Mouse (Mus musculus): Measurements from ENCODE around the gene Cntnap1. TPM values are rescaled to one million over a fixed set of nuclear protein-coding genes. Genes with fewer than 3 reads are reported as not detected.

Gene Cntnap1
- polyA plus RNA-seq, 1 experiment from 2014 or later = 0.24 TPM

DNA sequence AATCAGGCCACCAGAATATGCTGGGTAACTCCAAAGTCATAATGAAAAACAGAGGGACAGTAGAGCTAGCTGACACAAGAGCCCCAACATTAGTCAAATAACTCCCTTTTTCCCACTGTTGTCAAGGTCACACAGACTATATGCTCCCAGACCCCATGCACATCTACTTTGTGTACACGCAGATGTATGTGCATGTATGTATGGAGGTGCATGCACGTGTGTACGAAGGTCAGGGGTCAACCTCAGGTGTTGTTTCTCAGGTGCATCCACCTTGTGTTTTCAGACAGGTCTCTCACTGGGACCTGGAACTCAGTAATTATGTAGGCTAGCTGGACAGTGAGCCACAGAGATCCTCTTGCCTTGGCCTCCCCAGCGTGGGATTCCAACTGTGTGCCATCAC, 15.1 kb downstream of the Cntnap1 start:
- no peak for ATAC-seq
- no peak overlapping the region for H3K9ac ChIP-seq (replicated peaks; ENCODE audit: low read depth)
- DNase-seq (ENCODE audit: low spot score) = no peak
- no peaks in the 10 kb centered on the region; the same call in 1 of the 2 replicates for H3K4me1 ChIP-seq (ENCODE audit: insufficient read depth, low read depth, low read length)
- no peaks in the 10 kb centered on the region for H3K9me3 ChIP-seq (ENCODE audit: low read length)
- H3K27me3 ChIP-seq (replicated peaks; ENCODE audit: insufficient read depth, low read length) = no peaks in the 10 kb centered on the region
- WGBS = 93% methylated on average over 4 of the region's 4 CpGs
- H3K27ac ChIP-seq (ENCODE audit: low read length) = no peak overlapping the region
- H3K4me2 ChIP-seq (replicated peaks; ENCODE audit: low read depth, low read length) = no peak overlapping the region
- no peak for TF ChIP-seq EP300 (IDR thresholded peaks at IDR 0.05)
- TF ChIP-seq CTCF (IDR thresholded peaks at IDR 0.05) = no peak
- no peak overlapping the region for H3K4me3 ChIP-seq (ENCODE audit: low read depth, low read length)
- no peaks in the 10 kb centered on the region for H3K36me3 ChIP-seq (ENCODE audit: insufficient read depth, low read length)

DNA sequence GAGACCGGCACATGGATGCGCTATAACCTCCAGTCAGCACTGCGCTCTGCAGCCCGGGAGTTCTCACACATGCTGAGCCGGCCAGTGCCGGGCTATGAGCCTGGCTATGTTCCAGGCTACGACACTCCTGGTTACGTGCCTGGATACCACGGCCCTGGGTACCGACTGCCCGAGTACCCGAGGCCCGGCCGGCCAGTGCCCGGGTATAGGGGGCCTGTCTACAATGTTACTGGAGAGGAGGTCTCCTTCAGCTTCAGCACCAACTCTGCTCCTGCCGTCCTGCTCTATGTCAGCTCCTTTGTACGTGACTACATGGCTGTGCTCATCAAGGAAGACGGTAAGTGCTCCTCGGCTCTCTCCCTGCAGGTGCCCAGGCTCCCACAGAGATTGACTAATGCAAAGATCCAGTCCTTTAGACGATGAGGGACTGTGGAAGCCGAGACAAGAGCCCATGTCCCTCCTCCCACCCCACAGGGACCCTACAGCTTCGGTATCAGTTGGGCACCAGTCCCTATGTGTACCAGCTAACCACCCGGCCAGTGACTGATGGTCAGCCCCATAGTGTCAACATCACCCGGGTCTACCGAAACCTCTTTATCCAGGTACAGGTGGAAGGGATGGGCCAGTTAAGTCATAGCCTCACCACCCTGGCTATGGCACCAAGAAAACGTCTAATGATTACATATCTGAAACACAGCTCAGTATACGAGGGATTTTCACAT, 16.4 kb downstream of the Cntnap1 start:
- H3K4me1 ChIP-seq (ENCODE audit: insufficient read depth, low read depth, low read length) = no peaks in the 10 kb centered on the region; the same call in 1 of the 2 replicates
- ATAC-seq = no peak
- H3K4me3 ChIP-seq (ENCODE audit: low read depth, low read length) = no peak overlapping the region
- H3K9me3 ChIP-seq (ENCODE audit: low read length) = no peaks in the 10 kb centered on the region
- WGBS = 83% methylated on average over 27 of the region's 27 CpGs
- H3K36me3 ChIP-seq (ENCODE audit: insufficient read depth, low read length) = no peaks in the 10 kb centered on the region
- H3K27ac ChIP-seq (ENCODE audit: low read length) = no peak overlapping the region
- no peak overlapping the region for H3K4me2 ChIP-seq (replicated peaks; ENCODE audit: low read depth, low read length)
- DNase-seq (ENCODE audit: low spot score) = no peak
- H3K27me3 ChIP-seq (replicated peaks; ENCODE audit: insufficient read depth, low read length) = no peaks in the 10 kb centered on the region
- TF ChIP-seq EP300 (IDR thresholded peaks at IDR 0.05) (no peak), CTCF (IDR thresholded peaks at IDR 0.05) (no peak)
- no peak overlapping the region for H3K9ac ChIP-seq (replicated peaks; ENCODE audit: low read depth)

DNA sequence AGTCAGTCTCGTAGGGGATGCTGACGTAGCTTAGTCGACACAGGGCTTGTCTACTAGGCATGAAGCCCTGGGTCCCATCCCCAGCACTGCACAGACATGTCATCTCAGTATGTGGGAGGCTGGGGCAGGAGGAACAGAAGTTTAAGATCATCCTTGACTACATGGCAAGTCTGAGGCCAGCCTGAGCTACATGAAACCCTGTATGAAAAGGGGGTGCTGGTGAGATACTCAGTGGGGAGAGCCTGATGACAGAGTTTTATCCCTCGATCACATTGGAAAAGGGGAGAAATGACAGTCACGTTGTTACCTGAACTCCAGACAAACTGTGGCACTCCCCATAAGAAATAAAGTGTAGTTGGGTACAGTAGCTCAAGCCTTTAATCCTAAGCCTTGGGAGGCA, 17.2 kb downstream of the Cntnap1 start:
- ATAC-seq (no peak), DNase-seq (ENCODE audit: low spot score) (no peak)
- Histone ChIP-seq H3K4me1 (ENCODE audit: insufficient read depth, low read depth, low read length) (no peaks in the 10 kb centered on the region; the same call in 1 of the 2 replicates), H3K4me3 (ENCODE audit: low read depth, low read length) (no peak overlapping the region), H3K4me2 (replicated peaks; ENCODE audit: low read depth, low read length) (no peak overlapping the region), H3K27me3 (replicated peaks; ENCODE audit: insufficient read depth, low read length) (no peaks in the 10 kb centered on the region), H3K36me3 (ENCODE audit: insufficient read depth, low read length) (no peaks in the 10 kb centered on the region), H3K27ac (ENCODE audit: low read length) (no peak overlapping the region), H3K9me3 (ENCODE audit: low read length) (no peaks in the 10 kb centered on the region), H3K9ac (replicated peaks; ENCODE audit: low read depth) (no peak overlapping the region)
- TF ChIP-seq EP300 (IDR thresholded peaks at IDR 0.05) = no peak
- no peak for TF ChIP-seq CTCF (IDR thresholded peaks at IDR 0.05)
- WGBS = 91% methylated on average over 5 of the region's 5 CpGs

DNA sequence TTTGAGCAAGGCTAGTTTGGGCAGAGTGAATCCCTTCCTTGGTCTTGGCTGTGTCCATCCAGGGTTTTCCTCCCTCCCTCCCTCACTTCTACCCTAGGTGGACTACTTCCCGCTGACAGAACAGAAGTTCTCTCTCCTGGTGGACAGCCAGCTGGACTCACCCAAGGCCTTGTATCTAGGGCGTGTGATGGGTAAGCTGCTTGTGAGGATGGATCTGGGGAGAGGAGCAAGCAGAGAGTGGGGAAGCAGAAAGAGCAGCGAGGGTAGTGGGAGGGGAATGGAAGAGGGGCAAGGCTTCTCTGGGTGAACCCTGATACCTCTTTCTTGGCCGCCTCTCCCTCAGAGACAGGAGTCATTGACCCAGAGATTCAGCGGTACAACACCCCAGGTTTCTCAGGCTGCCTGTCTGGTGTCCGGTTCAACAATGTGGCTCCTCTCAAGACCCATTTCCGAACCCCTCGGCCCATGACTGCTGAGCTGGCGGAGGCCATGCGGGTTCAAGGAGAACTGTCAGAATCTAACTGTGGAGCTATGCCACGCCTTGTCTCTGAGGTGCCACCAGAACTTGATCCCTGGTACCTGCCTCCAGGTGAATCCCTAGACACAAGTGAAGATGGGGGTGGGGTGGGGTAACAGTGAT, 18.0 kb downstream of the Cntnap1 start:
- no peak for ATAC-seq
- no peak for TF ChIP-seq CTCF (IDR thresholded peaks at IDR 0.05)
- no peak for TF ChIP-seq EP300 (IDR thresholded peaks at IDR 0.05)
- no peak overlapping the region for H3K27ac ChIP-seq (ENCODE audit: low read length)

DNA sequence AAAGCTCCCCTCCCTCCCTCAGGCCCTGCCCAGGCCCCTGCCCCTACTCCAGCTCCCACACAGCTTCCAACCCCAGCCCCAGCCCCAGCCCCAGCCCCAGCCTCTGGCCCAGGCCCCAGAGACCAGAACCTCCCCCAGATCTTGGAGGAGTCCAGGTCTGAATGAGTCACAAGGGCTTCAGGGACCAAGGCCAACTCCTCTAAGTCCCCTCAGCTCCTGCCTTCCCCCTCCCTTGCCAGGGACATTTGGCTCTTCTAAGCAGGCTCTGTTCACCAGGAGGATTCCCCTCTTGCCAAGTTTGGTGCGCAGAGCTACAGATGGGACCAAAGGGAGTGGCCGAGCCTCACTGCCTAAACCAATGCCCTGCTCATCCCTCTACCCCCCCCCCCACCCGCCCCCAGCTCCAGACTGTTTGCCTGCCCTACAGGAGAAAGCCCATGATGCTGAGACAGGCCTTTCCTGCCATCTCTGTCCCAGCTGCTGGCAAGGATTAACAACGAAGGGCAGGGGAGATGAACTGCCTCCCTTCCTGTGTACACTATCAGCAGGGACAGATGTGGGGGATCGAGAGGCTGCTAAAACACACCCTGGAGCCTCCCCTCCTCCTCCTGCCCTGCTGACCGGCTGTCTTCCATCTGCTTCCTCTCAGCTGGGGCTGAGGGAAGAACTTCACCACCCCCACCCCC, 19.3 kb downstream of the Cntnap1 start:
- WGBS = 13% methylated on average over 5 of the region's 6 CpGs
- Histone ChIP-seq H3K27me3 (replicated peaks; ENCODE audit: insufficient read depth, low read length) (no peaks in the 10 kb centered on the region), H3K9me3 (ENCODE audit: low read length) (no peaks in the 10 kb centered on the region), H3K27ac (ENCODE audit: low read length) (peak overlapping the region; percentile 71), H3K4me2 (replicated peaks; ENCODE audit: low read depth, low read length) (no peak overlapping the region), H3K4me3 (ENCODE audit: low read depth, low read length) (no peak overlapping the region), H3K9ac (replicated peaks; ENCODE audit: low read depth) (0 out of 2 replicates have a peak overlapping the region, but pooled peaks have one; percentile 13), H3K4me1 (ENCODE audit: insufficient read depth, low read depth, low read length) (no peaks in the 10 kb centered on the region; the same call in 1 of the 2 replicates), H3K36me3 (ENCODE audit: insufficient read depth, low read length) (peaks cover 4% of the 10 kb centered on the region; the same call in 1 of the 2 replicates)
- ATAC-seq = peak; percentile 85
- TF ChIP-seq EP300 (IDR thresholded peaks at IDR 0.05) (no peak), CTCF (IDR thresholded peaks at IDR 0.05) (no peak)
- peak; percentile 93 for DNase-seq (ENCODE audit: low spot score)

More for the DNA sequence above, 18.0 kb downstream of the Cntnap1 start:
- Histone ChIP-seq H3K27me3 (replicated peaks; ENCODE audit: insufficient read depth, low read length) (no peaks in the 10 kb centered on the region), H3K9ac (replicated peaks; ENCODE audit: low read depth) (no peak overlapping the region), H3K4me3 (ENCODE audit: low read depth, low read length) (no peak overlapping the region), H3K36me3 (ENCODE audit: insufficient read depth, low read length) (no peaks in the 10 kb centered on the region), H3K4me1 (ENCODE audit: insufficient read depth, low read depth, low read length) (no peaks in the 10 kb centered on the region; the same call in 1 of the 2 replicates), H3K4me2 (replicated peaks; ENCODE audit: low read depth, low read length) (no peak overlapping the region), H3K9me3 (ENCODE audit: low read length) (no peaks in the 10 kb centered on the region)
- no peak for DNase-seq (ENCODE audit: low spot score)
- 86% methylated on average over 11 of the region's 11 CpGs for WGBS

Data from lung, postnatal 0 days (tissue).